Mouse (Mus musculus) v-Abl transformed pro-B cells (cell line): Measurements from ENCODE around the gene Srd5a1.

ENCODE experiments used
- in situ Hi-C, 2 experiments: fragments of 400-800 bp; cut with MboI; formaldehyde crosslinking; loops; one replicate each; pipeline ENCODE4 v1.15.1; 2025; ENCODE audit not compliant: unreplicated experiment in 2 of 2

The Srd5a1 gene

GRCm38 (mm10) chr13:69530156-69530555 is 81.1 kb downstream of the Srd5a1 start:
- in situ Hi-C loops = loop anchor here in 1 of 2 experiments (10.0 kb wide), 2 partner anchors 285 to 945 kb away; partner anchors contain the start of genes Fastkd3 and Mtrr

- in situ Hi-C loops = no loop called here
Observed at GRCm38 (mm10) chr13:69528531-69528930, 82.7 kb downstream of the Srd5a1 start.

- in situ Hi-C loops = no loop called here
Observed at GRCm38 (mm10) chr13:69525867-69526266, 85.4 kb downstream of the Srd5a1 start.

GRCm38 (mm10) chr13:69524158-69524530 is 87.1 kb downstream of the Srd5a1 start:
- in situ Hi-C loops = no loop called here
